Mouse (Mus musculus) left cerebral cortex, postnatal 36 days (tissue): ENCODE measurements at regions not wholly inside any gene's neighbourhood (a gene's known extent, or its start where the extent isn't known, plus 50 kb on each side); places are given as distances from the start of the nearest gene placed in this dataset.
A peak's percentile ranks its signal among the peaks of the same experiment; 100 is the strongest.
"Not testable (repeated sequence)": the region's sequence is repeated elsewhere in the genome, so short reads cannot be mapped to it uniquely, and the experiment has no call there.

Source experiments
- DNase-seq, 2 experiments: peaks; one replicate each; pipeline ENCODE4 v3.0.0; 2021 to 2022; ENCODE audit warnings: low spot score in 2 of 2, mixed read lengths in 1 of 2
- intact Hi-C: fragments of 180-260 bp; cut with DNase I; formaldehyde crosslinking; loops from one replicate; pipeline ENCODE4 v1.15.1; 2025

DNA sequence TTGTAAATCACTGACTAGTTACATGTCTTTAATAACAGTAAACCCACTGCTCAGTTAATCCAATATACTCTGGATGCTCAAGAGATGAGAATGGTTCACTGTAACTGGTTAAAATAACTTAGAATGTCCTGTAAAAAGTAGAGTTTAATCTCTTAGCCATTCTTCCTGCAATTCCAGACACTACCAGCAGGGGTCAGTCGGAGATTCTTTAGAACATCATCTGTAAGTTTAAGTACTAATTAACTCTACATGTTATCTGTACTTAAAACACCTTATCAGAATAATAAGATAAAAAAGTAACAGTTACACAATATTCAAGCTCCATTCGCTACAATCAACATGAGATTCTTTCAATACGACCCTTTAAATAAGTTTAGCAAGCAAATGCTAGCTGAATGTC is 58.7 kb upstream of the Olig3 start:
- intact Hi-C loops = no loop called here
- DNase-seq = no peak

GRCm38 (mm10) chr10:19295388-19296013 is 60.8 kb upstream of the Olig3 start:
- no peak for DNase-seq
- intact Hi-C loops = no loop called here

- no peak for DNase-seq
- intact Hi-C loops = no loop called here
Measured at GRCm38 (mm10) chr10:19291474-19291873, 64.9 kb upstream of the Olig3 start.

- DNase-seq, intact Hi-C loops: not testable (repeated sequence)
Measured at GRCm38 (mm10) chr10:19291039-19291438, 65.3 kb upstream of the Olig3 start.

DNA sequence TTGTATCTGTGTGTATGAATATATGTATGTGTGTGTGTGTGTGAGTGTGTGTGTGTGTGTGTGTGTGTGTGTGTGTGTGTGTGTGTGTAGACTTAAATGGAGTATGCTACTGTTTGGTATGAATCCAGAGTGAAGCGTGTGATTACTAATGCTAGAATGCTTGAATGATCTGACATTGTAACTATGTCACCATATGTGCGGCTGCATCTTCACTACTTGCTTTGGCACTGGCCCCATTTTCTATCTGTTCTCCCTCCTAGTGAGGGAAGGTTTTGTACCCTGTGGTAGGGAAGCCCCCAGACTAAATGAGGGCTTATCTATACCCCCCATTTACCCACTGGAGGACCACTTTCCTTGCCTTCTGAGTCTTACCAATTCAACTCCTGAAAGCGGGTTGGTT is 74.2 kb upstream of the Olig3 start:
- no peak for DNase-seq
- intact Hi-C loops = no loop called here

DNA sequence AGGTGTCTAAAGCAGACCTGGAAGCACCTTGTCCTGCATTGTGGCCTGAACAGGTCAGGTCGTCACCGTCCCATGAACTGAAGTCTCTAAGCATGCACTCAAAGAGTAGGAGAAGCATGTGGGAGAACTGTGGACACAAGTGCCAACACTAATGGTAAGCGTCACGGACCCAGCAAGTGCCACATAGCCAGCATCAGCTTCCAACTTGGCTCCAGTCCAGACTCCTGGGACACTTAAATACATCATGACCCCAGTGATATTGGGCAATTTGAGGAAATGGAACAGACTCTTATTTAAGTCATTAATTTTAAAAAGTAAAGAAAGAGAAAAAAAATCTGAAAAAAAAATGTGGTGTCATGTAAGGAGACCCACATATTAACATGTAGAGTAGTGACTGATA is 75.3 kb upstream of the Olig3 start:
- intact Hi-C loops = no loop called here
- no peak for DNase-seq

GRCm38 (mm10) chr10:19278189-19278842 is 78.0 kb upstream of the Olig3 start:
- no peak for DNase-seq
- intact Hi-C loops = no loop called here

DNA sequence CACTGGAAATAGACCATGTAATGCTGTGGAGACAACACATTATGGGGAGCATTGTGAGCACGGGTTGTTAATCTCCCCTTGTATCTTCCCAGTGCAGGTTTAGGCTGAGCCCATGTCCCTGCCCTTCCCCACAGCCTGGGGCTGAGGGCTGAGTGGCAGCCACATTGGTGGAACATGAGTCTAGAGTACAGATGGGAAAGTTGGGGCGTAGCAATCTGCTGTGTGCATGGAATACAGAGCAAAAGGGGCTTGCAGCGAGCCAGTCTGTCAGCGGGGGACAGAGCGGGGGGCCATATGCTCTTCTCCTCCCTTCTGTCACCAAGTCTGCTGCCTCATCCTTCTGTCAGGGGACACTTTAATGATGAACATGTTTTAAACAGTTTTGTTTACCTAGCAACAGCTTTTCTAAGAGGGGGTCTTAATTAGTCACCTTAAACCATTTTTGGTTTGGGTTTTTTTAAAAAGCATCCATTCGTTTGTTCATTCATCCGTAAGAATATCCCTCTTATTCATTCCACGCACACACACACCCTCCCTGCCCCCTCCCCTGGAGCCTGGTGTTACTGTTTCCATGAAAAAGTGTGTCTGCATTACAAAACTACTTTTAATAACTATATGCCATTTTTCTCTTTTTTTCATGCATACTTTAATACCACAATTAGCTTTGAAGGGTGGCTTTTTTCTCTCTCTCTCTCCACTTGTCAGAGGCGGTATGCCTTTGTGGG is 79.1 kb upstream of the Olig3 start:
- no peak for DNase-seq
- intact Hi-C loops = no loop called here

- DNase-seq = no peak
- intact Hi-C loops = no loop called here
Measured at GRCm38 (mm10) chr10:19274985-19275384, 81.3 kb upstream of the Olig3 start.

DNA sequence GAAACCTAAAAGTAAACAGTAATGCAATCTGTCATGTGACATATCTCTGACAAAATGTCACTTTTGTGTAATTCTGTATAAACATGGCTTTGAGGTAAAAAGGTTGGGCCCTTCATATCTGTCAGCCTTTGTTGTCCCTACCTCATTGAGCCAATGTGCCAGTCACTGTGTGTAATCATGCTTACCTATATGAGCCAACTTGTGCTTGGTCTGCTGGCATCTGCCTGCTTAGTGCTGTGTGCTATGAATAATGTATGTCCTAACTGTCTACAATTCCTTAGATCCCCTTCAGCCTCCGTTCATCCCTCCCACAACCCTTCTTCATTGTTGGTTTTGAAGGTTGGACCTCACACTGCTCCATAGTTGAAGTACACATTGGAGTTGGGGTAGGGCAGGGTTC is 86.9 kb upstream of the Olig3 start:
- no peak for DNase-seq
- intact Hi-C loops = no loop called here

DNA sequence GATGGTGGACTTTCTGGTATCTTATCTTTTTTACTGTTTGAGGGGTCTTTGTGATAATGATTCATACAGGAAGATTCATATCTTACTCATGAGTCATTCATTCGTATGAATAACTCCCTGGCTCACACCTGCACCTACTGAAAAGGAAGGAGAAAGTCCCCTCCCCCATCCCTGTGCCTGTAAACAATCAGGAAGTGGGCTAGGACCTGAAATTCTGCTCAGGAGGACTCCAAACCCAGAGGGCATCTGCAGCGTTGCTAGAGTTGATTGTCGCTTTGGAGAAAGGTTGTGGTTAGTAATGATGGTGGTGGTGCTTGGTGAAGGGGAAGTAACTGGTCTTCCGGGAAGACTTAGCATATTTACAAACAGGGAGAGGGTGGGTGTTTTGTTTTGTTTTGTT is 88.3 kb upstream of the Olig3 start:
- intact Hi-C loops = no loop called here
- no peak for DNase-seq

DNA sequence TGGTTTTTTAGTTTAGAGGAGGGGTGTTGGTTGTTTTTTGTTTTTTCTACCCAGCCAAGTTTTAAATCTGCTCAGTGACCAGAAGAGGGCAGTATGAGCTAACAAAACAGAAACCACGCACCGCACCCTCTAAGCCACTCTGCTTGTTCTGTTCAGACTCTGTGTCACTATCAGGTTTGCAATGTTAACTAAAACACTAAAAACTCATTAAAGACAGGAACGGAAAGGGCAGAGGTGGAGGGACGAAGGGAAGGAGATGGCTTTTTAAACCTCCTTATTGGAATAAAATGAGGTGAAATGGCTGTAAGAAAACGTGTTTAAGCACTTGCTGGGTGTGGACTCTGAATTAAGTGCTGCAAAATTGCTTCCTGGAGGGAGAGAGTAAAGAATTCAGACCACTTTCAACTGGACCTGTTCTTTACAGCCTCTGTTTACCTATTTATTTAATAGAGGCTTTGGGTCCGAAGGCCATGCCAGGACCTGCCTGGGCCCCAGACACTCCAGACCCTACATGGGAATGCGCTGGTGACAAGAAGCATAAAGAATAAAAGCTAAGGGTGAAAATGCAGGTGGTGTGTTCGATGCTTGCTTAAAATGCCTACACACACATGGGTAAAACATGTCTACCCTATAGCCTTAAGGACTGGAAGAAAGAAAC is 116.1 kb upstream of the Olig3 start:
- intact Hi-C loops = loop anchor here (2.0 to 10.0 kb wide), 4 partner anchors 279 to 885 kb away; no protein-coding TSS in a partner anchor
- DNase-seq = peak in 1 of 2 experiments; percentile 10

GRCm38 (mm10) chr10:19216240-19216639 is 140.1 kb upstream of the Olig3 start:
- DNase-seq = no peak

DNA sequence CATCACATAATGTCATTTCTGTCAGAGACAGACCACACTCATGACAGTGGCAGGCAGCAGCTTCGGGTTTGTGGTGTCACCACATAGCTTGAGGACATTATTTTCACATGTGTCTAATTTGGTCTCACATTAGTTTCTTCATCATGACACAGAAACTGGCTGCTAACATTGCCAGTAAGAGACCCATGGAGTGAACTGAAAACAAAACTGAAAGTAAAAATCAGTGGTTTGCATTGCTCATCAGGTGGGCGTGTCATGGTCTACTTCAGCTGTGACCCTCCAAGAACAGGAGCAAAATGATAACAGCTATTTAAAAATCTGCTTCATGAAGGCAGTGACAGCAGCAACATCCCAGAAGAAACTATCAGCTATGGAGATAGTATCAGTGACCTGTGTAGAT is 146.6 kb upstream of the Olig3 start:
- DNase-seq = no peak
- intact Hi-C loops = no loop called here

More at GRCm38 (mm10) chr10:19216240-19216639, 140.1 kb upstream of the Olig3 start:
- intact Hi-C loops = no loop called here

DNA sequence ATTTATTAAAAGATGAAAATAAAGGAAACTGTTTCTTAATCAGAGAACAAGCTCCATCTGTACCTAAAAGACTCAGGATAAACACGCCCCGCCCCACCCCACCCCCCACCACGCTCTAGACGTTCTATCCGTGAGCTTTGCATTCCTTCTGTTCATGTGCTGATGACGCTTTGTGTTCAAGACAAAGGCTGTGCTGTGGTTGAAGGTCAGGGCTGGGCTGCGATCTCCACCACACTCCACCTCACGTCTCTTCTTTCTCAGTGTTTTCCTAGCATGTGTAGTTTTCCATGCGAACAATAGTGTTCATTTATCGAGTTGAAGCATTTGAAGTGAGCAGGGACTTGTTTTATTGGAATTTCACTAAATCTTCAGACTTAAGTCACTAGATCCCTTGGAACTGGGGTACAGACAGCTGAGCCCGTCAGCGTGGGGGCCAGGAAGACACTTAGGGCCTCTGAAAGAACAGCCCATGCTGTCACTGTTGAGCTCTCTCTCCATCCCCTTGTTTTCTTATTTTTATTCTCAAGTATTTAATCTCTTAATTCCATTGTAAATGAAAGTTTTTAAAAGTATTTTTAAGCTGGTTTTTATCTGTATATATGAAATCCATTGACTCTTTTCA is 148.1 kb upstream of the Olig3 start:
- intact Hi-C loops = no loop called here
- DNase-seq = no peak

DNA sequence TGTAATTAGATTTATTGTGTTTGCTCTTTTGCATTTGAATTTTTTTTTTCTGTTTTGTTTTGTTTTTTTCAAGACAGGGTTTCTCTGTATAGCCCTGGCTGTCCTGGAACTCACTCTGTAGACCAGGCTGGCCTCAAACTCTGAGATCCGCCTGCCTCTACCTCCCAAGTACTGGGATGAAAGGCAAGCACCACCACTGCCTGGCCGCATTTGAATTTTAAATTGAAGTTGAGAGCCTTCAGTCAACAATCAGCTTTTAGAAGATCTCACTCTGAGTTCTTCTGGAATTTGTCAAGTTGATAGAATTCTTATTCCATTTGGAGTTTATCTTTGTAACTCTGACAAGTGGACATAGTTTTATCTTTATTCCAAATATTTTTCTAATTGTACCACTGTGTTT is 148.8 kb upstream of the Olig3 start:
- intact Hi-C loops = no loop called here

DNA sequence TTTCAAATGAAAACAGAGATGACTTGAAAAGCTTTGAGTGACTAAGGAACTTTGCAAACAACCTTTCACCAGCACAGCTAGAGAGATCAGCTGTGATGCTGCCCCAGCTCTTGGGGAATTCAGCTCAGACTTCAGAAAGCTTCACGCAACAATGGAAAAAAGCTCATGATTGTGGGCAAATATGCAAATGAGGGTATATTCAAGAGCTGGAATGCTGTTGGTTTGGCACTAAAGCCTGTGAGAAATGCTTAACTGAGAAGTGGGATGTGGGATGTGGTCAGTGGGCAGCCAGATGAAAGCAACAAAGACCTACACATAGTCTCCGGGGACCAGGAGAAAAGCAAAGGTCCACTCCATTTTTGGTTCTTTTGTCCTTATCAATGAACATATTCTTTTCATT is 156.0 kb upstream of the Olig3 start:
- intact Hi-C loops = no loop called here

More for the DNA sequence above, 148.8 kb upstream of the Olig3 start:
- DNase-seq = no peak

GRCm38 (mm10) chr10:19195676-19196075 is 160.7 kb upstream of the Olig3 start:
- no peak for DNase-seq

More for the DNA sequence above, 156.0 kb upstream of the Olig3 start:
- no peak for DNase-seq

DNA sequence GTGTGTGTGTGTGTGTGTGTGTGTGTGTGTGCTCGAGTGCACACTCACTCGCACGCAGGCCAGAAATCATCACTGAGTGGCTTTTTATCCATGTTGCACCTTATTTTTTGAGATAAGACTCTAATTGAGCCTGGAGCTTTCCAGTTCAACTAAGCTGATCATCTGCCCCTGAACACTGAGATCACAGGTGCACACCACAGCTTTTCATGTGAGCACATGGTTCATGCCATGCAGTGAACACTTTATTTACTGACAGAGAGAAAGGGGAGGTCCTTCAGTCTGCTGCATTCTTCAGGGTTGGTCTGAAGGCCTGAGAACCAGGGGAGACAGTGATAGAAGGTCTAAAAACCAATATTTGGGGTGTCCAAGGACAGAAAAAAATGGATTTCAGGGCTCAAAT is 161.7 kb upstream of the Olig3 start:
- intact Hi-C loops = no loop called here
- DNase-seq = no peak

More at GRCm38 (mm10) chr10:19195676-19196075, 160.7 kb upstream of the Olig3 start:
- intact Hi-C loops = no loop called here
